Mouse (Mus musculus) heart, adult 18-20 months (tissue): ENCODE measurements at regions not wholly inside any gene's neighbourhood (a gene's known extent, or its start where the extent isn't known, plus 50 kb on each side); places are given as distances from the start of the nearest gene placed in this dataset.

Experiments
- DNase-seq, 2 experiments: peaks; one replicate each; pipeline ENCODE4 v3.0.0; 2021 to 2022; ENCODE audit warnings: mixed read lengths in 1 of 2

DNA sequence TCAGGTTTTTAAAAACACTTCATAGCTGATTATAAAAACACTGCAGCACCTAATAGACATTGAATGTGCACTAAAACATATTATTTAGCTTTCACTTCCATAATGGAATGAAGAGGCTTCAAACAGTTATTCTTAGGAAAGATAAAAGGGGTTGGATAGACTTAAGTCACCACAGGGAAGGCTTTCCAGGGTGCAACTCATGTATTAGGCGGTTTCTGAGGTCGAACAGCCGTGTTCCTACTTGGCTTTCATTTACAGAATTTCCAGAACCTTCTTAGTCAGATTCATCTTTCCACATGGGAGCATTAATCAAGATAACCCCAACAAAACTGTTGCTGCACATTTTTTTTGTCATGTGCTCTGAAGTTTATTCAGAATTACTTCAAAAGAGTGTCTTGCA, 279.8 kb upstream of the Tle1 start:
- no peak for DNase-seq

GRCm38 (mm10) chr4:72469236-72469875, 268.6 kb upstream of the Tle1 start:
- DNase-seq = peak; percentile 1 to 2

DNA sequence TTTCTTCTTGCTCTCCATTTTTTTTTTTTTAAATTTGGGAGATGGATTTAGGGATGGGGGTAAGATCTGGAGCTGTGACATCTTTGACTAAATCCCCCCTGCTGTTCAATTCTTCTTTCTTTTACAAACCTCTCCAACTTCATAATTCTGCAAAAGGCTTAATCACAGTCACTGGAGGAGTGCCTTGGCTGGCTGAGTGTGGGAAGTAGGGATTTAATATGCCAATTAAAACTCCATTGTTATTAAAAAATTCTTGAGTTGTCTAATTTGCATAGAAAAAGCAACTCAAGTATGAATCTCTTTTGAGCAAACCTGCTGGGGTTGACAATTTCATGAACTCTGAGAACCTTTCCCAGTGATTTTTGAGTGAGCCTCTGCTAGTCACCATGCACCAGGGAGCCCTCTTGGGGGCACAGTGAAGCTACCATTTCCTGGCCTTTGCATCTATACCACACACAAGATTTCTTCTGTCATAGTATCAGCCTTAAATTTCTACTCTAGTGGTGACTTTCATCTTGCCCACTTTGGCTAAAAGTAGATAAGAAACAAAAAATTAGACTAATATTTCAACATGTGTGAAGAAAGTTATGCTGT, 243.6 kb upstream of the Tle1 start:
- DNase-seq = no peak

- DNase-seq = no peak
Measured at GRCm38 (mm10) chr4:72437367-72437766, 236.6 kb upstream of the Tle1 start.

DNA sequence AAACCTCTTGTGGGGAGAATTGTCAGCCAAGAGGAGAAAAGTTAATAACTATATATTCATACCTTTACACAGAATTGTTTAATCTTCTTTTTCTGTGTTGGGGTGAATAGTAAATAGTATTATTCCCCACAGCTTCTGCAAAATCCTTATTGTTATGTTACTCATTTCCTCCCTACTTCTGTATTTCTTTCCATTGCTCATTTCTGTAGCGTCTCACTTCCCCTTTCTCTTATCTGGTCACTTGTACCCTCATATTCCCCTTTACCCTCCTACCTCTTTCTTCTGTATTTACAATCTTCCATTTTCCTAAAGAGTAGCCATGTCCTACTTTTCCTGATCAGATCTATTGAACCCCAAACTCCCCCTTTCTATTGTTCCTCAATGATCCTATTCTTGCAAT, 224.6 kb upstream of the Tle1 start:
- peak in 1 of 2 experiments; percentile 3 for DNase-seq

DNA sequence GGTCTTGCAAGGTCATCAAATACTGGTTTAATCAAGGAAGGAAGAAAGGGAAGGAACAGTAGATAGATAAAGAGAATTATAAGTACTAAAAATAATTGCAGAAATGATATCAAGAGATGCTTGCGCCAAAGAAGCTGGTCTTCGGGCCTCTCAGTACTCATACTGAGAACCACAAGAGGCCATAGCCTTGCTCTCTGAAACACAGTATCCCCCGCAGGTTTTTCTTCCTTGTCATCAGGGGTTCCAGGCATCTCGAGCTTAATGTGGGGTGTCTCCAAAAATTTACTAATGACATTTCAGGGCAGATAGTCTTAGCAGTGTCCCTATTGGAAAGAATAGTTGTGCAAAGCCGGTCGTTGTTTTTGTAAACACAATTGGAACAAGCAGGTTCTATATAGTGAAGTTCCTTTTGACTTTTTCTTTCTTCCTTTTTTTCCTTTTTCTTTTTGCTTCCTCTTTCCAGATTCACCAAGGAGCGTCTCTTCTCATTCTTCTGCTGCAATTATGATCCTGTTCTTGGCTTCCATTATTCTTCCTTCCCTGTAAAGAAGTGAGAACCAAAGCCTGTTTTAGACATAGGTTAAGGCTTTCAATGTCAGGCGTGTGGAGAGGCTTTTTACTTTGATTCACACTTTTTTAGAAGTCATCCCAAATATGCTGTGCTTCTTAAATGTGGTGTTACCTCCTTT, 211.5 kb upstream of the Tle1 start:
- no peak for DNase-seq

- no peak for DNase-seq
Measured at GRCm38 (mm10) chr4:72411343-72411742, 210.6 kb upstream of the Tle1 start.

DNA sequence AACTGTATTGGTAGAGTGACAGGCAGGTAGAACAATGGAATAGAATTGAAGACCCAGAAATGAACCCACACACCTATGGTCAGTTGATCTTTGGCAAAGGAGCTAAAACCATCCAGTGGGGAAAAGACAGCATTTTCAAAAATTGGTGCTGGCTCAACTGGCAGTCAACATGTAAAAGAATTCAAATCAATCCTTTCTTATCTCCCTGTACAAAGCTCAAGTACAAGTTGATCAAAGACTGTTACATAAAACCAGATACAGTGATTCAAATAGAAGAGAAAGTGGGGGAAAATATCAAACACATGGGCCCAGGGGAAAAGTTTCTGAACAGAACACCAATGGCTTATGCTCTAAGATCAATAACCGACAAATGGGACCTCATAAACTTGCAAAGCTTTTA, 200.0 kb upstream of the Tle1 start:
- no peak for DNase-seq

DNA sequence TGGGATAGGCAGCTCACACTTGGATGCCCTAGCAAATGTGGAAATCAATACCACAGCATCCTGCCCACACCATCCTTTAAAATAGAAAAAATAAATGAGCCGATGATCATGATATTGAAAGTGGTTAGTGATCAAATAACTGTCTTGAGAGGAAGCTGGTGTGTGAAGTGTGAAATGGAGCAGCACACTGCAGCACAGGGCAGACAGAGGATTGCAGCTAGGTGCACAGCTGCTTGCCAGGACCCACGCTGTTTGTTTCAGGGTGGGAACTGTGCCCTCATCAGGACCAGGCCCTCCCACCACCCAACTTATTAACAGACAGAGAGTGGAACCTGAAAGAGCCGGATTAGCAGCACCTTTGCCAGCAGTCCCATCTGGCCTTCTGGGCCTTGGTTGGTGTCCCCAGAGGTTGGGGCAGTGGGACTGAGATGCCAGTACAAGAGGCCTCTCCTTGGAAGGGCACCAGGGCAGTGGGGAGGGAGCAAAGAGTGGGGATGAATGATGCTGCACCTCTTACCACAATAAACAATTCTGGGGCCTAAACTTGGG, 191.2 kb upstream of the Tle1 start:
- DNase-seq = no peak

- no peak for DNase-seq
Measured at GRCm38 (mm10) chr4:72389811-72390625, 189.3 kb upstream of the Tle1 start.

DNA sequence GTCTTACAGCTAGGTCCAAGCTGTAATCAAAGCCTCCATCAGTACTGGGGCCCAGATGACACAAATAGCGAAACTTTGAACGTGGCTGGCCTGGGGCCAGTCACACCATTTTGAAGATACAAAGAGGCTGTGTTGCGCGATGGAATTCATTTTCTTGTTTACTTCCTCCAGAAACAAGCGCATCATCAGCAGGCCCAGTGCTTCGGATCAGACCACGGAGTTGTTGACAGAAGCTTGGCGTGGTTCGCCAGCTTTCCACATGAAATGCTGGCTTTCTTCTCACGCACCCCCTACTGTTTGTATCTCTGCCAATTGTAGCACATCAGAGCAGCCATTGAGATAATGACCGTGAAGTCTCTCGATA, 184.2 kb upstream of the Tle1 start:
- peak; percentile 42 to 68 for DNase-seq

- DNase-seq = no peak
Measured at GRCm38 (mm10) chr4:72384259-72384900, 183.7 kb upstream of the Tle1 start.

DNA sequence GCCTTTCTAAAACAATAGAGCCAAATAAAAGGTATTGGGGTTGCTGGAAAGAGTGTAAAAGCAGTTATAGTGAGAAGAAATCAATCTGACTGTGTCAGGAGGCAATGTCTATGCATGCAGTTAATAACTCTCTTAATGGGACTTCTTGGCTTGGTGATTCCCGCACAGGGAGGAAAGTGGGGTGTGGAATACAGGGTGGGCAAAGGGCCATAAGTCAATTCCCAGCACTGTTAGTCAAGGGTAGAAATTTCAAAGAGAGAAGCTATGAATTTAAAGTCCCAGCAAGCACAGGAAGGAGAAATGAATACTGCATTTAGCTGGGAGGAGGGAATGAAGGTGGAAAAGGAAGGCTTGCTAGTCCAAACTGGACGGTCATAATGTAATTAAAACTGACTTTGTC, 183.0 kb upstream of the Tle1 start:
- no peak for DNase-seq

DNA sequence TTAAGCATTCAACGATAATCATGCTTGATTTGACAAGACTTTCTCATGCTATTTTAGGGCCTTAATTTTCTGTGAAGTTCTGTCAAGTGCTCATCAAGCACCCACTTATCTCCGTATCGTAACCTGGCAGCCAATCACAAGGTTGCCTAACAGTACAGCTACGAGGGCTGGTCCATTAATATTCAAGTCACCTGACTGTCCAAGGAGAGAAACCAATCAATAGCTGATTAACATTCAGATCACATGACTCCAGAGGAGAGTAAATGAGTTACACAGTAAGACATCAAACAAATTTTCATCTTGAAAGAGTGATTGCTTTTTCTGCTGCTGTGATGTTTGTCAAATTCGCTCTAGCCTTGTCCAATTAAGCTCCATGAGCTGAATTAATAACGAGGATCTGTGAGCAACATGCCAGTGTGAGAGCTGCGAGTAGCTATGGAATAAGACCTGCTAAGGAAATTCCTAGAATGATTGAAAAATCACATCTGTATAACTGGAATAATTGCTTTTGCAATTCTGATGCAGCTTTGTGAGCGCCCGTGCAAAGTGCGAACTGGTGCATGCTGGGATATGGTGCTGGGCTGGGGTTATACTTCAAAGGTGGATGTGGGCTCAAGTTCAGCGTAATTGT, 181.9 kb upstream of the Tle1 start:
- DNase-seq = no peak

GRCm38 (mm10) chr4:72381742-72382141, 181.0 kb upstream of the Tle1 start:
- DNase-seq = no peak

GRCm38 (mm10) chr4:72381116-72381515, 180.4 kb upstream of the Tle1 start:
- no peak for DNase-seq

GRCm38 (mm10) chr4:72379515-72379914, 178.8 kb upstream of the Tle1 start:
- DNase-seq = peak; percentile 5 to 54

DNA sequence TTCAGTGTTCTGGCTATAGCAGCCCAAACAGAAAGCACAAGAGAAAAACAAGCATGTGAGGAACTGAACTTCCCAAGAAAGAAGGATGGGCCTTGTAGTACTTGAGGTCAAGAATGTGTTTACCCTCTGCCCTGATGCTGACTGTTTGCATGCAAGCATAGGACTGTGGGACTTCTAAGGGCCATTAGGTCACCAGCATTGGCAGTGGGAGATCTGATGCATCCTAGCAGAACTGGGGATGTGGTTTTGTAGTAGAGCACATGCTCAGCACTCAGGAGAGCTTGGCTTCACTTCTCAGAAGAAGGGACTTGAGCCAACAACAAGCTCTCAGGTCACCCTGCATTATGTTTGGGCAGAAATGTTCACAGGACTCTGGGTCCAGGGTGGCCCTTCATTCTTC, 178.3 kb upstream of the Tle1 start:
- peak; percentile 18 to 36 for DNase-seq

DNA sequence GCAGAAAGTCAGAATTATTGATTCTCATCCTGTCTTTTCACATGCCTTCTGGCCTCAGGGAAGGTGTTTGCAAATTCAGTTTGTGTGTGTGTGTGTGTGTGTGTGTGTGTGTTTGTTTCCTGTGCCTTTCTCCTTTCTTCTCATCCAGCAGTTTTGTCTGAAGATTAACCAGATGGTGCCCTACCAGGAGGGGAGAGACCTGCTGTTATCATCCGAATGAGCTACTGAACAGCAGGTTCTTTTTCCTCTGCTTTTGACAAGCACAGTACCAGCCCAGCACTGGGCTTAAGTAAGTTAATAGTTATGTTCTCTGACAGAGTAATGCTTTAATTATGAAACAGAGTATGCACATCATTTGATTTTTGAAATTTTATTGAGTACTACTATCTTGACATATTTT, 176.8 kb upstream of the Tle1 start:
- DNase-seq = no peak

- DNase-seq = no peak
Measured at GRCm38 (mm10) chr4:72351985-72352384, 151.3 kb upstream of the Tle1 start.

DNA sequence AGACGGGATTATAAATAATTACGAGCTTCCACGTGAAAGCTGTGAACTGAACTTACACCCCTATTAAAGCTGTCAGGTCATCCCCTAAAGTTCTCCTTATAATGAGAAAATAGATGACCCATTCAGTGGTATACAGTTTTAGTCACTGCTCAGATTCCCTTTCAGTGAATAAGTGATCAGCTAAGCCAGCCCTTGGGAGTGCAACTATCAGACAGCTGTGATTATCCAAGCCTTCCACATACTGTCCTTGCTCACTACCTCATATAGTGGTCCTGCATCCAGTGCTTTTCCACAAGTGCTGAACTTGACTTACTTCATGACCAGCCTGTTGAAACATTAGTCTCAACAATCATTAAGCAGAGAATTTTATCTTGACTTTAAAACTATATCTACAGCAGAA, 131.2 kb upstream of the Tle1 start:
- no peak for DNase-seq

DNA sequence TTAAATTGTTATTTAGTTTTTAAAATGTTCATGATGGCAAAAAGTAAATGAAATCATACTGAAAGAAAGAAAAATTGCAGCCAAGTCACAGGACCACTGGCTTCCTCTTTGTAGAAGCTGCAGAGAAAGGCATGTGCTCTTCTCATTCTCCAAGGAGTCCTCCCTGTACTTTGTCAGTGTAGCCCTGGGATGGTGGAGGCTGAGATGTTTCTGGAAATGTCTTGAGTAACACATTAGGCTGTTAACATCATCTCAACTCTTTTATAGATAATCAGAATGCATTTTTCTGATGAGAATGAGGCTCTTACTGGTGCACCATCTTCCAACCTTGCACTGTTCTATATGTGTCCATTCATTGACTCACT, 128.3 kb upstream of the Tle1 start:
- no peak for DNase-seq
